Mouse (Mus musculus): Measurements from ENCODE around the gene Clk1. TPM values are rescaled to one million over a fixed set of nuclear protein-coding genes. Genes with fewer than 3 reads are reported as not detected.
"Not testable (repeated sequence)": the region's sequence is repeated elsewhere in the genome, so short reads cannot be mapped to it uniquely, and the experiment has no call there.

Gene Clk1
- polyA plus RNA-seq, 1 experiment from 2014 or later, result 176 TPM

- not testable (repeated sequence) for H3K27me3 ChIP-seq; H3K4me2 ChIP-seq; H3K4me1 ChIP-seq; H3K27ac ChIP-seq; H3K36me3 ChIP-seq; H3K9me3 ChIP-seq; H3K9ac ChIP-seq; ATAC-seq (ENCODE audit: borderline replicate concordance, extremely low read depth, low FRiP score, low TSS enrichment); H3K4me3 ChIP-seq
- WGBS, result 62% methylated on average over 2 of the region's 2 CpGs
Measured at GRCm38 (mm10) chr1:58374266-58374665, 49.6 kb downstream of the Clk1 start.

- Histone ChIP-seq H3K4me1 (no peaks in the 10 kb centered on the region), H3K27me3 (no peaks in the 10 kb centered on the region), H3K9ac (no peak overlapping the region), H3K36me3 (no peaks in the 10 kb centered on the region), H3K4me3 (no peak overlapping the region), H3K4me2 (no peak overlapping the region), H3K9me3 (no peaks in the 10 kb centered on the region), H3K27ac (no peak overlapping the region)
- ATAC-seq (ENCODE audit: borderline replicate concordance, extremely low read depth, low FRiP score, low TSS enrichment), result no peak
- 62% methylated on average over 2 of the region's 2 CpGs for WGBS
Measured at GRCm38 (mm10) chr1:58369716-58370115, 54.1 kb downstream of the Clk1 start.

GRCm38 (mm10) chr1:58366737-58367471 is 57.0 kb downstream of the Clk1 start:
- ATAC-seq (ENCODE audit: borderline replicate concordance, extremely low read depth, low FRiP score, low TSS enrichment), result no peak
- 0 out of 2 replicates have a peak, but pooled peaks cover 4% of the 10 kb centered on the region for H3K4me1 ChIP-seq
- H3K36me3 ChIP-seq, result no peaks in the 10 kb centered on the region
- H3K27me3 ChIP-seq, result no peaks in the 10 kb centered on the region
- no peak overlapping the region for H3K9ac ChIP-seq
- H3K4me2 ChIP-seq, result no peak overlapping the region
- no peak overlapping the region for H3K27ac ChIP-seq
- WGBS, result 87% methylated on average over 12 of the region's 12 CpGs
- no peak overlapping the region for H3K4me3 ChIP-seq
- H3K9me3 ChIP-seq, result no peaks in the 10 kb centered on the region

- no peak overlapping the region for H3K4me2 ChIP-seq
- no peak overlapping the region for H3K27ac ChIP-seq
- 97% methylated on average over 3 of the region's 3 CpGs for WGBS
- H3K36me3 ChIP-seq, result no peaks in the 10 kb centered on the region
- no peak for ATAC-seq (ENCODE audit: borderline replicate concordance, extremely low read depth, low FRiP score, low TSS enrichment)
- H3K4me3 ChIP-seq, result no peak overlapping the region
- H3K4me1 ChIP-seq, result 0 out of 2 replicates have a peak, but pooled peaks cover 4% of the 10 kb centered on the region
- H3K27me3 ChIP-seq, result no peaks in the 10 kb centered on the region
- H3K9ac ChIP-seq, result no peak overlapping the region
- H3K9me3 ChIP-seq, result no peaks in the 10 kb centered on the region
Measured at GRCm38 (mm10) chr1:58365829-58366228, 58.0 kb downstream of the Clk1 start.

- no peak overlapping the region for H3K4me3 ChIP-seq
- H3K36me3 ChIP-seq, result no peaks in the 10 kb centered on the region
- no peak overlapping the region for H3K9ac ChIP-seq
- H3K4me1 ChIP-seq, result 0 out of 2 replicates have a peak, but pooled peaks cover 4% of the 10 kb centered on the region
- H3K27ac ChIP-seq, result no peak overlapping the region
- no peaks in the 10 kb centered on the region for H3K9me3 ChIP-seq
- WGBS, result 92% methylated on average over 12 of the region's 12 CpGs
- no peak overlapping the region for H3K4me2 ChIP-seq
- ATAC-seq (ENCODE audit: borderline replicate concordance, extremely low read depth, low FRiP score, low TSS enrichment), result no peak
- no peaks in the 10 kb centered on the region for H3K27me3 ChIP-seq
Measured at GRCm38 (mm10) chr1:58364551-58364950, 59.3 kb downstream of the Clk1 start.

DNA sequence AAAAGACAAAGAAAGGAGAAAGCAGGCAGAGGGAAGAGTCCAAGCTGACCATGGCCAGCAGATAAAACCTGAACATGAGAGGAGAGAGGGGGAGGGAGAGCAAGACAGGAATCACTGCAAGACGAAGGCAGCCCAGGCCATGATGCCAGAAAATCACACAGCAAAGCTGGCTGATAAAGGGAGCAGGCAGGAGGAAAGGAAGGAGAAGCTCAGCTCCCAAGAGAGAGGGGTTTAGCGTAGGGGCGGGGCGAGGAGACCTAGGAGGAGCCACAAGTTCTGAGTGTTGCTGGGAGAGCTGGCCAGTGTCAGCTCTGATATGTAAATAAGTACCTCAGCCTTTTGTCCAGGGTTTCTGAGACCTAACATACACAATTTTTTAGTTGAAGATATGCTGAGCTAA is 61.6 kb downstream of the Clk1 start:
- WGBS, result 43% methylated on average over 4 of the region's 4 CpGs
- Histone ChIP-seq H3K4me3 (no peak overlapping the region), H3K4me2 (no peak overlapping the region), H3K27me3 (no peaks in the 10 kb centered on the region), H3K9ac (no peak overlapping the region), H3K27ac (no peak overlapping the region), H3K4me1 (0 out of 2 replicates have a peak, but pooled peaks cover 4% of the 10 kb centered on the region), H3K36me3 (no peaks in the 10 kb centered on the region), H3K9me3 (no peaks in the 10 kb centered on the region)
- ATAC-seq (ENCODE audit: borderline replicate concordance, extremely low read depth, low FRiP score, low TSS enrichment), result no peak

Other genes starting within 250 kb of the Clk1 start
- 0.02 TPM in 1 of 2 replicates, not detected in the other for gene Aox4, start 213.7 kb downstream of the Clk1 start, polyA plus RNA-seq (2015; fragmentation: Nextera tagmentation; extraction: Ambion mirVana)
- 0.04 TPM in 1 of 2 replicates, not detected in the other for gene Aox2, start 145.7 kb downstream of the Clk1 start, polyA plus RNA-seq (2015; fragmentation: Nextera tagmentation; extraction: Ambion mirVana)
- 343 and 360 TPM in 2 replicates for gene Bzw1, start 31.2 kb downstream of the Clk1 start, polyA plus RNA-seq (2015; fragmentation: Nextera tagmentation; extraction: Ambion mirVana)
- 40.4 and 42.4 TPM in 2 replicates for gene Nif3l1, start 21.1 kb upstream of the Clk1 start, polyA plus RNA-seq (2015; fragmentation: Nextera tagmentation; extraction: Ambion mirVana)
- gene Ppil3, start 21.4 kb upstream of the Clk1 start, polyA plus RNA-seq (2015; fragmentation: Nextera tagmentation; extraction: Ambion mirVana), result 49.2 and 54.9 TPM in 2 replicates
- 26.9 and 30.3 TPM in 2 replicates for gene Orc2, start 81.0 kb upstream of the Clk1 start, polyA plus RNA-seq (2015; fragmentation: Nextera tagmentation; extraction: Ambion mirVana)
- 6.8 and 8.0 TPM in 2 replicates for gene Fam126b, start 162.3 kb upstream of the Clk1 start, polyA plus RNA-seq (2015; fragmentation: Nextera tagmentation; extraction: Ambion mirVana)
- gene Ndufb3, start 162.3 kb upstream of the Clk1 start, polyA plus RNA-seq (2015; fragmentation: Nextera tagmentation; extraction: Ambion mirVana), result 157 and 166 TPM in 2 replicates

All from lung, embryonic 15.5 days (tissue).